In genomic region chr14:25494778-25495177, GRCm38 (mm10) we compare ENCODE assay signal across 1 mouse cellular context.
TF ChIP-seq lines count a peak whose summit lies in the region.

No protein-coding gene starts in this region.

TF ChIP-seq in MEL, 35 proteins besides CTCF, POLR2A, EP300 and RAD21 (continued from another document):
- TF ChIP-seq MAFK (IDR thresholded peaks at IDR 0.05; ENCODE audit: borderline replicate concordance, low read depth, low read length) (no peak), ELF1 (IDR thresholded peaks at IDR 0.05; ENCODE audit: low read depth, low read length) (no peak), CHD2 (IDR thresholded peaks at IDR 0.05; ENCODE audit: low read length) (no peak), UBTF (IDR thresholded peaks at IDR 0.05; ENCODE audit: borderline replicate concordance, insufficient read depth, low read depth, low read length) (no peak), ZNF384 (IDR thresholded peaks at IDR 0.05; ENCODE audit: low read depth, low read length) (no peak), KAT2A (conservative IDR thresholded peaks at IDR 0.05; ENCODE audit: low read depth, low read length) (no peak), ZC3H11A (IDR thresholded peaks at IDR 0.05; ENCODE audit: low read depth, low read length) (no peak), MXI1 (IDR thresholded peaks at IDR 0.05; ENCODE audit: low read depth, low read length) (no peak), USF1 (IDR thresholded peaks at IDR 0.05; ENCODE audit: low read depth, low read length) (no peak), MAX (IDR thresholded peaks at IDR 0.05; ENCODE audit: low read length) (no peak), CHD1 (IDR thresholded peaks at IDR 0.05; ENCODE audit: low read depth, low read length) (no peak)
